Mouse (Mus musculus) thymus, postnatal 0 days (tissue): ENCODE measurements at regions not wholly inside any gene's neighbourhood (a gene's known extent, or its start where the extent isn't known, plus 50 kb on each side); places are given as distances from the start of the nearest gene placed in this dataset.

Experiments used
- DNase-seq: peaks from one replicate; pipeline ENCODE4 v3.0.0-alpha.2; 2015; ENCODE audit warnings: low spot score

- no peak for DNase-seq
Measured at GRCm38 (mm10) chr2:11363061-11363464, 190.8 kb downstream of the Pfkfb3 start.

- no peak for DNase-seq
Measured at GRCm38 (mm10) chr2:11362205-11362994, 190.5 kb downstream of the Prkcq start.

- no peak for DNase-seq
Measured at GRCm38 (mm10) chr2:11359280-11359679, 187.4 kb downstream of the Prkcq start.

DNA sequence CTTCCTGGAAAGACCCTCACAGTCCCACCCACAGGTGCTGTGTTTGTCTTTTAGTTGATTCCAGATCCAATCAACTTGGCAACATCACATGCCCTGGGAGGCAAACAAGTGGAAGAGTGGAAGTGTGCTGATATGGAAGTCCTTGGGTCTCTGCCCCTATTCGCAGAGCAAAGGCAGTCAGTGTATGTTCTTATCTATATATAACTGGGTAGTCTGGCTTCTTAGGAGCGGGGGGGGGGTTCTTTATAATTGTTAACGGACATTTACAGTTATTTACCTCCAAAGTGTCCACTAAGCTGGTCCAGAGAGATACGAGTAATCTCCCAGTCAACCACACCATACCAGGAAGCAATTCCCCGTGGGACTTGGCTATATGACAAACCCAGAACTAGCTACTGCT is 184.8 kb downstream of the Prkcq start:
- DNase-seq, result no peak

- no peak for DNase-seq
Measured at GRCm38 (mm10) chr2:11355594-11355993, 183.7 kb downstream of the Prkcq start.
